In the genomic region with DNA sequence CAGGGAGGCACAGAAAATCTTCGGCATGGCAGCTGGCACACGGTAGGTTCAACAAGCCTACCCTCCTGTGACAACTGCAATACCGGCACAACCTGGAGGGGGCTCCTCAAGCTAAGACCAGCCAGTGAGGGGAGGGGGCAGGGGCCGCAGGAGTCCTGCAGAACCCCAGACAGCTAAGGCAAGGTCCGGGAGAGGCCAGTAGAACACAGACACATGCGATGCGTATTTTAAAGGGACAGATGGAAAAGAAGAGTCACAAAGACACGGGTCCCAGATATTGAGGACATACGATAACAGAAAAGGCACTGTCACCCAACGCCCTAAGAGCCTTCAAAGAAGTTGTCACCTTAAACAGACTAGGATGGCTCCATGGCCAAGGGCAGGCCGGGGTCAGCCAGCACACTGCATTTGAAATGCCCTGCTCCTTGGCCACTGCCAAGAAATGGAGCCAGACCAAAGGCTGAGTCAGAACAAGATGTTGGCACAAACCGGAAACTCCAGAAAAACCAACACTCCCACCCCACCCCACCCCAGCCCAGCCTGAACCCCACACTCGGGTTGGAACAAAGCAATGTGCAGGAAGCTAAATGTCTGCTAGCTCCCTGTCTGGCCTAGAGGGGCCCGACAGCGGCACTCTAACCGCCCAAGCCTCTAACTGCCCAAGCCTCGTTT, we compare ENCODE assay signal across 10 mouse cellular contexts. TPM values are rescaled to one million over a fixed set of nuclear protein-coding genes. Genes with fewer than 3 reads are reported as not detected.
A peak's percentile ranks its signal among the peaks of the same experiment; 100 is the strongest.
DNase-seq lines count a peak whose midpoint lies in the region; ATAC-seq and TF ChIP-seq lines count a peak whose summit lies in the region.
"Had no signal": no experiment of that assay in that cellular context is flagged by ENCODE, and none has a peak within 500 bp of the region (broad histone marks: within the 10 kb centered on the region; RNA-seq: fewer than 3 reads in every experiment).

No protein-coding gene starts in this region.

- peaks cover 23% of the 10 kb centered on the region for H3K36me3 ChIP-seq in liver, postnatal 0 days (replicated peaks; ENCODE audit: insufficient read depth, low read length)
- peaks cover 12% of the 10 kb centered on the region; the same call in 1 of the 2 replicates for H3K36me3 ChIP-seq in liver, embryonic 11.5 days (ENCODE audit: control insufficient read depth, insufficient read depth, low read length)
- peaks cover 86% of the 10 kb centered on the region for H3K36me3 ChIP-seq in kidney, embryonic 15.5 days

- peak; percentile 44 to 67 for DNase-seq in cerebellum, postnatal 25 days
- DNase-seq in liver, postnatal 0 days: no peak
- no peak for DNase-seq in liver, embryonic 11.5 days (ENCODE audit: low spot score)
- peak; percentile 49 for DNase-seq in adrenal gland, postnatal 25 days
- DNase-seq in layer of hippocampus, postnatal 36 days: no peak

- no peak for ATAC-seq in cerebellum, adult (ENCODE audit: insufficient number of reproducible peaks, low FRiP score, low TSS enrichment)
- ATAC-seq in liver, postnatal 0 days: no peak
- no peak for ATAC-seq in liver, embryonic 11.5 days (replicated peaks; ENCODE audit: low FRiP score)
- ATAC-seq in megakaryocyte, adult 5-6 weeks (ENCODE audit: poor library complexity, severe bottlenecking): peak; percentile 30; the same call in 1 of the 2 replicates
- ATAC-seq in kidney, embryonic 15.5 days (replicated peaks; ENCODE audit: low FRiP score): no peak

- H3K4me1 ChIP-seq in liver, postnatal 0 days (ENCODE audit: insufficient read depth): no peaks in the 10 kb centered on the region
- H3K4me1 ChIP-seq in liver, embryonic 11.5 days (replicated peaks; ENCODE audit: control insufficient read depth, insufficient read depth, low read length): no peaks in the 10 kb centered on the region; the same call in 1 of the 2 replicates
- H3K4me1 ChIP-seq in kidney, embryonic 15.5 days: peaks cover 1% of the 10 kb centered on the region; the same call in 1 of the 2 replicates

- H3K27ac ChIP-seq in liver, postnatal 0 days (ENCODE audit: low read depth): no peak overlapping the region
- no peak overlapping the region for H3K27ac ChIP-seq in liver, embryonic 11.5 days (ENCODE audit: low read depth, low read length)
- H3K27ac ChIP-seq in kidney, embryonic 15.5 days: no peak overlapping the region
- H3K27ac ChIP-seq: embryonic facial prominence, embryonic 15.5 days had no signal

- WGBS in liver, postnatal 0 days (ENCODE audit: insufficient replicate concordance): 80% methylated on average over 17 of the region's 17 CpGs
- WGBS in liver, embryonic 11.5 days: 81% methylated on average over 17 of the region's 17 CpGs
- 84% methylated on average over 17 of the region's 17 CpGs for WGBS in kidney, embryonic 15.5 days

- peak; percentile 45 for TF ChIP-seq CTCF in liver, postnatal 0 days (IDR thresholded peaks at IDR 0.05; ENCODE audit: low read depth)

- H3K9me3 ChIP-seq in liver, postnatal 0 days (ENCODE audit: low read length): no peaks in the 10 kb centered on the region
- H3K9me3 ChIP-seq in liver, embryonic 11.5 days (ENCODE audit: control insufficient read depth, low read length): no peaks in the 10 kb centered on the region
- no peaks in the 10 kb centered on the region for H3K9me3 ChIP-seq in kidney, embryonic 15.5 days (replicated peaks)
- H3K9me3 ChIP-seq: embryonic facial prominence, embryonic 15.5 days; G1E had no signal

- no peak overlapping the region for H3K4me2 ChIP-seq in liver, postnatal 0 days (ENCODE audit: low read depth, low read length)
- H3K4me2 ChIP-seq in liver, embryonic 11.5 days: no peak overlapping the region
- no peak overlapping the region for H3K4me2 ChIP-seq in kidney, embryonic 15.5 days
- H3K4me2 ChIP-seq: embryonic facial prominence, embryonic 15.5 days had no signal

- no peak overlapping the region for H3K9ac ChIP-seq in liver, postnatal 0 days (replicated peaks)
- no peak overlapping the region for H3K9ac ChIP-seq in liver, embryonic 11.5 days (ENCODE audit: low read depth, low read length)
- H3K9ac ChIP-seq in kidney, embryonic 15.5 days: no peak overlapping the region
- H3K9ac ChIP-seq: embryonic facial prominence, embryonic 15.5 days had no signal

- H3K27me3 ChIP-seq in liver, postnatal 0 days (ENCODE audit: insufficient read depth, low read length): no peaks in the 10 kb centered on the region
- H3K27me3 ChIP-seq in liver, embryonic 11.5 days (replicated peaks; ENCODE audit: control insufficient read depth, insufficient read depth, low read length): no peaks in the 10 kb centered on the region
- no peaks in the 10 kb centered on the region for H3K27me3 ChIP-seq in kidney, embryonic 15.5 days
- H3K27me3 ChIP-seq: embryonic facial prominence, embryonic 15.5 days had no signal

- TF ChIP-seq EP300 in liver, postnatal 0 days (IDR thresholded peaks at IDR 0.05; ENCODE audit: low read depth): no peak

- no peak overlapping the region for H3K4me3 ChIP-seq in liver, postnatal 0 days (ENCODE audit: low read depth, low read length)
- no peak overlapping the region for H3K4me3 ChIP-seq in liver, embryonic 11.5 days (ENCODE audit: low read depth, low read length)
- no peak overlapping the region for H3K4me3 ChIP-seq in kidney, embryonic 15.5 days (replicated peaks)
- H3K4me3 ChIP-seq: embryonic facial prominence, embryonic 15.5 days had no signal

RNA-seq across cellular contexts. Expression of a gene that starts 53.4 kb away (rescaled TPM):
- polyA plus RNA-seq in liver, postnatal 0 days (2015; fragmentation: Nextera tagmentation; extraction: Ambion mirVana): 18.6 and 20.9 TPM in 2 replicates
- polyA plus RNA-seq in liver, embryonic 11.5 days (2014; fragmentation: Nextera tagmentation; extraction: Ambion mirVana): 144 and 156 TPM in 2 replicates
- total RNA-seq in adrenal gland, postnatal 25 days (2021): 47.5 and 53.1 TPM in 2 replicates
- total RNA-seq in megakaryocyte, adult 5-6 weeks (2015): 71.2 and 79.5 TPM in 2 replicates
- 75.3 and 77.6 TPM in 2 replicates for total RNA-seq in megakaryocyte, adult 5-6 weeks (2017)
- 82.7 and 87.5 TPM in 2 replicates for polyA plus RNA-seq in kidney, embryonic 15.5 days (2015; fragmentation: Nextera tagmentation; extraction: Ambion mirVana)
- total RNA-seq in layer of hippocampus, postnatal 36 days (2021): 10 to 100 TPM; 38.1 to 39.7 TPM

Comparison
In these comparisons a context has a peak if more than half of its experiments do, and no peak if none do; other contexts are left out.
1. DNase-seq: peak in cerebellum, postnatal 25 days (2 of 2) and adrenal gland, postnatal 25 days (single experiment); none in liver, postnatal 0 days (single experiment), liver, embryonic 11.5 days (single experiment) and layer of hippocampus, postnatal 36 days (0 of 2).